Mouse (Mus musculus): Measurements from ENCODE around the gene Trmt1. TPM values are rescaled to one million over a fixed set of nuclear protein-coding genes. Genes with fewer than 3 reads are reported as not detected.

The Trmt1 gene
- polyA plus RNA-seq, 1 experiment from 2014 or later: 43.4 TPM

- 19% methylated on average over 17 of the region's 17 CpGs for WGBS
- ATAC-seq (no peak), DNase-seq (ENCODE audit: low spot score) (no peak)
- Histone ChIP-seq H3K27ac (ENCODE audit: low read length) (0 out of 2 replicates have a peak overlapping the region, but pooled peaks have one; percentile 20), H3K4me2 (replicated peaks; ENCODE audit: low read depth, low read length) (0 out of 2 replicates have a peak overlapping the region, but pooled peaks have one; percentile 5), H3K9me3 (ENCODE audit: low read length) (no peaks in the 10 kb centered on the region), H3K4me1 (ENCODE audit: insufficient read depth, low read depth, low read length) (peaks cover 40% of the 10 kb centered on the region), H3K36me3 (ENCODE audit: insufficient read depth, low read length) (no peaks in the 10 kb centered on the region), H3K27me3 (replicated peaks; ENCODE audit: insufficient read depth, low read length) (no peaks in the 10 kb centered on the region), H3K9ac (replicated peaks; ENCODE audit: low read depth) (no peak overlapping the region), H3K4me3 (ENCODE audit: low read depth, low read length) (no peak overlapping the region)
- TF ChIP-seq CTCF (IDR thresholded peaks at IDR 0.05) (peak; percentile 21; the same call in 1 of the 2 replicates), EP300 (IDR thresholded peaks at IDR 0.05) (no peak)
Observed at GRCm38 (mm10) chr8:84745032-84745925, 59.2 kb downstream of the Trmt1 start.

Other genes with a start within 250 kb of the Trmt1 start
- 113 and 140 TPM in 2 replicates for gene Ier2, start 23.5 kb upstream of the Trmt1 start, polyA plus RNA-seq (2015; fragmentation: Nextera tagmentation; extraction: Ambion mirVana)
- 7.1 and 7.4 TPM in 2 replicates for gene Nacc1, start 1.6 kb downstream of the Trmt1 start, polyA plus RNA-seq (2015; fragmentation: Nextera tagmentation; extraction: Ambion mirVana)
- 11.6 and 13.9 TPM in 2 replicates for gene Lyl1, start 15.2 kb downstream of the Trmt1 start, polyA plus RNA-seq (2015; fragmentation: Nextera tagmentation; extraction: Ambion mirVana)
- 2.0 and 2.8 TPM in 2 replicates for gene G430095P16Rik, start 36.7 kb downstream of the Trmt1 start, polyA plus RNA-seq (2015; fragmentation: Nextera tagmentation; extraction: Ambion mirVana)
- gene Nfix, start 114.0 kb downstream of the Trmt1 start, polyA plus RNA-seq (2015; fragmentation: Nextera tagmentation; extraction: Ambion mirVana): 38.8 and 45.1 TPM in 2 replicates
- gene Dand5, start 136.5 kb downstream of the Trmt1 start, polyA plus RNA-seq (2015; fragmentation: Nextera tagmentation; extraction: Ambion mirVana): 6.2 and 6.8 TPM in 2 replicates
- gene Gadd45gip1, start 145.2 kb downstream of the Trmt1 start, polyA plus RNA-seq (2015; fragmentation: Nextera tagmentation; extraction: Ambion mirVana): 24.4 and 24.8 TPM in 2 replicates
- gene Rad23a, start 154.4 kb downstream of the Trmt1 start, polyA plus RNA-seq (2015; fragmentation: Nextera tagmentation; extraction: Ambion mirVana): 77.9 and 85.7 TPM in 2 replicates
- gene Calr, start 160.6 kb downstream of the Trmt1 start, polyA plus RNA-seq (2015; fragmentation: Nextera tagmentation; extraction: Ambion mirVana): 318 and 405 TPM in 2 replicates
- 44.0 and 44.6 TPM in 2 replicates for gene Farsa, start 170.7 kb downstream of the Trmt1 start, polyA plus RNA-seq (2015; fragmentation: Nextera tagmentation; extraction: Ambion mirVana)
- 11.1 and 11.4 TPM in 2 replicates for gene Syce2, start 185.8 kb downstream of the Trmt1 start, polyA plus RNA-seq (2015; fragmentation: Nextera tagmentation; extraction: Ambion mirVana)
- gene Gcdh, start 207.6 kb downstream of the Trmt1 start, polyA plus RNA-seq (2015; fragmentation: Nextera tagmentation; extraction: Ambion mirVana): 16.2 and 21.1 TPM in 2 replicates
- gene Klf1, start 215.6 kb downstream of the Trmt1 start, polyA plus RNA-seq (2015; fragmentation: Nextera tagmentation; extraction: Ambion mirVana): 0.69 and 1.1 TPM in 2 replicates
- gene Dnase2a, start 222.3 kb downstream of the Trmt1 start, polyA plus RNA-seq (2015; fragmentation: Nextera tagmentation; extraction: Ambion mirVana): 24.0 and 29.1 TPM in 2 replicates

All from lung, postnatal 0 days (tissue).